Mouse (Mus musculus): Measurements from ENCODE around the gene D630036H23Rik. TPM values are rescaled to one million over a fixed set of nuclear protein-coding genes. Genes with fewer than 3 reads are reported as not detected.
A peak's percentile ranks its signal among the peaks of the same experiment; 100 is the strongest.

Gene D630036H23Rik
- polyA plus RNA-seq (2011; ENCODE audit: insufficient read depth, insufficient read length, low read depth, missing spikeins) = not detected in 2 replicates

DNA sequence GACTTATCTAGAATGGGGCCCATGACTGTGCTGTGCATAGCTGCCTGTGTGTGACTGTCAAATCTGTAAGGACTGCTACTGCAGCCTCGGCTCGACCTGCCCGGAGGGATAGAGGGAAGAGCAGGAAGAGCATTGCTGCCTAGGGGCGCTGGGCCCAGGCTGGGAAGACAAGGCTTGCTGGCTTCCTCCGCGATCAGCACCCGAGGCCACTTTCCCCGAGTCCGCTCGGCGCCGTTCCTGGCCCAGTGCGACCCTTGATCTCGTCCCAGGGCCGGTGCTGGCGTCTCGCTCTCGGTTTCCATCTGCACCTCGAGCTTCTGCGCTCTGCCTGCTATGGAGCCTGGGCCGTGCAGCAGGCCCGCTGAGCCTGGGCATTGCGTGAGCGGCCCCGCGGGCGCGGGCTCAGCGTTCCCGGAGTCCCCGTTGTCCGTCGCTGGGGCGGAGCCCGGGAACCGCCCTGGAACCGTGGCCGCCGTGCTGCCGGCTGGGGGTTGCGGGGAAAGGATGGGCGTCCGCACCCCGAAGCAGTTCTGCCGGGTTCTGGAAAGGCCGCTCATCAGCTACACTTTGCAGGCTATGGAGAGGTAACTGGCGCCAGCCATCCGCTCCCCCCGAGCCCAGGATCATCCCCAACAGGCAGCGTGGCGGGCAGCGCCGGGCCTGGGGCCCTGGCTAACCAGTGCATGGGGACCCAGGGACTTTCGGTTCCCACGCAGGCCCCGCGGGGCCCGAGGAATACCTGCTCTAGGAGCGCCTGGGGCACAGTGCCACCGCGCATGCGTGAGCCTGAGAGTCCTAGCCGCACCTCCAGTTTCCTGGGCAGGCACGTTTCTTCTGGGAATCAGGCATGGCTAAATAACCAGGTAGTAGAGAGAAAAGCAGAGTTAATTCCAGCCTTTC lies at the start of gene D630036H23Rik, which contains the start of gene Ispd:
D630036H23Rik (minus strand) TSS at position 741 of the 900 bp plus-strand sequence.
Ispd (plus strand) TSS at position 10 of the 900 bp plus-strand sequence.
- H3K9ac ChIP-seq (ENCODE audit: low read depth, poor library complexity, severe bottlenecking) = peak within 1 kb of the TSS; percentile 85
- peaks cover 2% of the 10 kb centered on the region for H3K27me3 ChIP-seq (ENCODE audit: control insufficient read depth, insufficient read depth, low read length, poor library complexity, severe bottlenecking)
- TF ChIP-seq EP300 (IDR thresholded peaks at IDR 0.05; ENCODE audit: insufficient read depth, low read depth, low read length) (no peak), POLR2A (IDR thresholded peaks at IDR 0.05; ENCODE audit: insufficient read depth, low read length) (no peak), CTCF (IDR thresholded peaks at IDR 0.05; ENCODE audit: low read depth, low read length) (no peak)
- H3K9me3 ChIP-seq (replicated peaks; ENCODE audit: control insufficient read depth, insufficient read depth, low read length, poor library complexity, severe bottlenecking) = no peaks in the 10 kb centered on the region
- H3K27ac ChIP-seq (ENCODE audit: insufficient read depth, low read length) = no peak within 1 kb of the TSS
- H3K36me3 ChIP-seq (ENCODE audit: control insufficient read depth, insufficient read depth, low read length, poor library complexity, severe bottlenecking) = no peaks in the 10 kb centered on the region
- H3K4me3 ChIP-seq (ENCODE audit: low read depth, low read length) = peak within 1 kb of the TSS; percentile 61
- no peaks in the 10 kb centered on the region for H3K4me1 ChIP-seq (ENCODE audit: control insufficient read depth, insufficient read depth, low read length)

GRCm38 (mm10) chr12:36426163-36427045 lies 44.4 kb upstream of the D630036H23Rik start:
- TF ChIP-seq EP300 (IDR thresholded peaks at IDR 0.05; ENCODE audit: insufficient read depth, low read depth, low read length) (no peak), POLR2A (IDR thresholded peaks at IDR 0.05; ENCODE audit: insufficient read depth, low read length) (no peak), CTCF (IDR thresholded peaks at IDR 0.05; ENCODE audit: low read depth, low read length) (no peak)
- no peaks in the 10 kb centered on the region; the same call in 1 of the 2 replicates for H3K27me3 ChIP-seq (ENCODE audit: control insufficient read depth, insufficient read depth, low read length, poor library complexity, severe bottlenecking)
- H3K9me3 ChIP-seq (replicated peaks; ENCODE audit: control insufficient read depth, insufficient read depth, low read length, poor library complexity, severe bottlenecking) = no peaks in the 10 kb centered on the region

DNA sequence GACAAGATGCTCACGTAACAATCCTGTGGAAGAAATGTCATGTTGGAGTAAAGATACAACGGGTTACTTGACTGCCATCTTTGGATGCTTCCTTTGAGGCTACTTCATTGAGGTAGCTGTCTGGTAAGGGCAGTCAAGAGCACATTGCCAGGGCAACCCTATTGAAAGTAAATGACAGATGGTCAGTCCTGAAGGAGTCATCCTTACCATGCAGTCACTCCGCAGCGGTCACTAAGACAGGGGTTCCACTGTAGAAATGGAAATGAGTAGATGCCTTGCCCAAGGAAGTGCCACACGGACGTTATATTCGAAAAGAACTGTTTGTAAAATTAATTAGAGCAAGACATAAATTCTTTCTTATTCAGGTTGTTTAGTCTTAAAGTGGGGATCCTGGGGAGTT lies 43.3 kb upstream of the D630036H23Rik start:
- no peaks in the 10 kb centered on the region for H3K36me3 ChIP-seq (ENCODE audit: control insufficient read depth, insufficient read depth, low read length, poor library complexity, severe bottlenecking)
- no peak for TF ChIP-seq EP300 (IDR thresholded peaks at IDR 0.05; ENCODE audit: insufficient read depth, low read depth, low read length)
- no peak for TF ChIP-seq CTCF (IDR thresholded peaks at IDR 0.05; ENCODE audit: low read depth, low read length)
- no peak for TF ChIP-seq POLR2A (IDR thresholded peaks at IDR 0.05; ENCODE audit: insufficient read depth, low read length)

More at GRCm38 (mm10) chr12:36426163-36427045, 44.4 kb upstream of the D630036H23Rik start:
- Histone ChIP-seq H3K4me1 (ENCODE audit: control insufficient read depth, insufficient read depth, low read length) (no peaks in the 10 kb centered on the region), H3K9ac (ENCODE audit: low read depth, poor library complexity, severe bottlenecking) (no peak overlapping the region), H3K27ac (ENCODE audit: insufficient read depth, low read length) (no peak overlapping the region), H3K36me3 (ENCODE audit: control insufficient read depth, insufficient read depth, low read length, poor library complexity, severe bottlenecking) (no peaks in the 10 kb centered on the region), H3K4me3 (ENCODE audit: low read depth, low read length) (no peak overlapping the region)

GRCm38 (mm10) chr12:36423677-36424076 lies 41.7 kb upstream of the D630036H23Rik start:
- Histone ChIP-seq H3K4me1 (ENCODE audit: control insufficient read depth, insufficient read depth, low read length) (no peaks in the 10 kb centered on the region), H3K36me3 (ENCODE audit: control insufficient read depth, insufficient read depth, low read length, poor library complexity, severe bottlenecking) (no peaks in the 10 kb centered on the region), H3K4me3 (ENCODE audit: low read depth, low read length) (no peak overlapping the region), H3K9me3 (replicated peaks; ENCODE audit: control insufficient read depth, insufficient read depth, low read length, poor library complexity, severe bottlenecking) (peaks cover 3% of the 10 kb centered on the region; the same call in 1 of the 2 replicates), H3K27me3 (ENCODE audit: control insufficient read depth, insufficient read depth, low read length, poor library complexity, severe bottlenecking) (no peaks in the 10 kb centered on the region), H3K27ac (ENCODE audit: insufficient read depth, low read length) (no peak overlapping the region), H3K9ac (ENCODE audit: low read depth, poor library complexity, severe bottlenecking) (no peak overlapping the region)
- TF ChIP-seq POLR2A (IDR thresholded peaks at IDR 0.05; ENCODE audit: insufficient read depth, low read length) (no peak), EP300 (IDR thresholded peaks at IDR 0.05; ENCODE audit: insufficient read depth, low read depth, low read length) (no peak), CTCF (IDR thresholded peaks at IDR 0.05; ENCODE audit: low read depth, low read length) (no peak)

More for the DNA sequence above, 43.3 kb upstream of the D630036H23Rik start:
- Histone ChIP-seq H3K4me3 (ENCODE audit: low read depth, low read length) (no peak overlapping the region), H3K4me1 (ENCODE audit: control insufficient read depth, insufficient read depth, low read length) (no peaks in the 10 kb centered on the region), H3K9me3 (replicated peaks; ENCODE audit: control insufficient read depth, insufficient read depth, low read length, poor library complexity, severe bottlenecking) (peaks cover 3% of the 10 kb centered on the region; the same call in 1 of the 2 replicates), H3K27me3 (ENCODE audit: control insufficient read depth, insufficient read depth, low read length, poor library complexity, severe bottlenecking) (no peaks in the 10 kb centered on the region), H3K9ac (ENCODE audit: low read depth, poor library complexity, severe bottlenecking) (no peak overlapping the region), H3K27ac (ENCODE audit: insufficient read depth, low read length) (no peak overlapping the region)

DNA sequence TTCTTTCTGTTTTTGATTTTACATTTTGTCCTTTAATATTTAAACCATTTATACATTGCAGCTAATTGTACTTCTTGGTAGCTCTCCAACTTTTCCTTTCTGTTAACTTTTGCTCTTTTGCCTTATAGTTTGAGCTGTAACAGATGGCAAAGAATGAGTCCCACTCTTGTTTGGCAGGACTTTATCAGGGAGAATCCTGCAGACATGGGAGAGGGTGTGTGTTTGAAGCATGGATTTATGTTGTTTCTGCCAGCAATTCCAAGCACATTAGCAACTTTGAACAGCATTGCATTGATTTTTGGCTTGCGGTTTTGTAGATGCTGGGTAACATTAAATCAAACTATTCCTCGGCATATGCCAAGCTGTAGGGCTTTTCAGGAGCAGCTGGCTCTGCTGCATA lies 13.1 kb upstream of the D630036H23Rik start:
- Histone ChIP-seq H3K36me3 (ENCODE audit: control insufficient read depth, insufficient read depth, low read length, poor library complexity, severe bottlenecking) (no peaks in the 10 kb centered on the region), H3K27me3 (ENCODE audit: control insufficient read depth, insufficient read depth, low read length, poor library complexity, severe bottlenecking) (no peaks in the 10 kb centered on the region), H3K4me3 (ENCODE audit: low read depth, low read length) (no peak overlapping the region), H3K9me3 (replicated peaks; ENCODE audit: control insufficient read depth, insufficient read depth, low read length, poor library complexity, severe bottlenecking) (no peaks in the 10 kb centered on the region; the same call in 1 of the 2 replicates), H3K27ac (ENCODE audit: insufficient read depth, low read length) (no peak overlapping the region), H3K9ac (ENCODE audit: low read depth, poor library complexity, severe bottlenecking) (no peak overlapping the region), H3K4me1 (ENCODE audit: control insufficient read depth, insufficient read depth, low read length) (no peaks in the 10 kb centered on the region)
- TF ChIP-seq POLR2A (IDR thresholded peaks at IDR 0.05; ENCODE audit: insufficient read depth, low read length) (no peak), EP300 (IDR thresholded peaks at IDR 0.05; ENCODE audit: insufficient read depth, low read depth, low read length) (no peak), CTCF (IDR thresholded peaks at IDR 0.05; ENCODE audit: low read depth, low read length) (no peak)

Measured in ES-Bruce4 (cell line).